Mouse (Mus musculus): ENCODE measurements around the gene Arhgap35. TPM values are rescaled to one million over a fixed set of nuclear protein-coding genes. Genes with fewer than 3 reads are reported as not detected.
"Not testable (repeated sequence)": the region's sequence is repeated elsewhere in the genome, so short reads cannot be mapped to it uniquely, and the experiment has no call there.

Gene Arhgap35
- polyA plus RNA-seq (2014; fragmentation: Nextera tagmentation; extraction: Ambion mirVana) = 9.1 and 11.5 TPM in 2 replicates

GRCm38 (mm10) chr7:16614888-16615715 is at the start of gene Arhgap35:
Arhgap35 (minus strand) TSS chr7:16614993.
- H3K36me3 ChIP-seq (ENCODE audit: control insufficient read depth, insufficient read depth, low read length) = no peaks in the 10 kb centered on the region
- peak within 1 kb of the TSS; percentile 94 for H3K9ac ChIP-seq (ENCODE audit: low read depth, low read length)
- H3K27me3 ChIP-seq (replicated peaks; ENCODE audit: control insufficient read depth, insufficient read depth, low read length) = no peaks in the 10 kb centered on the region
- peak within 1 kb of the TSS; percentile 84 for H3K4me3 ChIP-seq (ENCODE audit: low read depth, low read length)
- WGBS = 0% methylated on average over 78 of the region's 78 CpGs
- ATAC-seq (replicated peaks; ENCODE audit: low FRiP score) (peak; percentile 94), DNase-seq (ENCODE audit: low spot score) (peak; percentile 97)
- peak within 1 kb of the TSS; percentile 98 for H3K27ac ChIP-seq (ENCODE audit: low read depth, low read length)
- peak within 1 kb of the TSS; percentile 73 for H3K4me2 ChIP-seq
- peaks cover 23% of the 10 kb centered on the region for H3K4me1 ChIP-seq (replicated peaks; ENCODE audit: control insufficient read depth, insufficient read depth, low read length)
- no peaks in the 10 kb centered on the region for H3K9me3 ChIP-seq (ENCODE audit: control insufficient read depth, low read length)

- Histone ChIP-seq H3K9ac (ENCODE audit: low read depth, low read length) (no peak overlapping the region), H3K27me3 (replicated peaks; ENCODE audit: control insufficient read depth, insufficient read depth, low read length) (no peaks in the 10 kb centered on the region), H3K4me1 (replicated peaks; ENCODE audit: control insufficient read depth, insufficient read depth, low read length) (no peaks in the 10 kb centered on the region), H3K4me3 (ENCODE audit: low read depth, low read length) (no peak overlapping the region), H3K9me3 (ENCODE audit: control insufficient read depth, low read length) (no peaks in the 10 kb centered on the region), H3K27ac (ENCODE audit: low read depth, low read length) (no peak overlapping the region), H3K36me3 (ENCODE audit: control insufficient read depth, insufficient read depth, low read length) (no peaks in the 10 kb centered on the region), H3K4me2 (no peak overlapping the region)
- DNase-seq (ENCODE audit: low spot score) (no peak), ATAC-seq (replicated peaks; ENCODE audit: low FRiP score) (no peak)
- WGBS = 78% methylated on average over 12 of the region's 12 CpGs
Measured at GRCm38 (mm10) chr7:16644260-16644659, 29.5 kb upstream of the Arhgap35 start.

GRCm38 (mm10) chr7:16643106-16643505 is 28.3 kb upstream of the Arhgap35 start:
- H3K9ac ChIP-seq (ENCODE audit: low read depth, low read length); H3K36me3 ChIP-seq (ENCODE audit: control insufficient read depth, insufficient read depth, low read length); H3K4me2 ChIP-seq; H3K4me1 ChIP-seq (replicated peaks; ENCODE audit: control insufficient read depth, insufficient read depth, low read length); ATAC-seq (replicated peaks; ENCODE audit: low FRiP score); H3K4me3 ChIP-seq (ENCODE audit: low read depth, low read length); H3K27ac ChIP-seq (ENCODE audit: low read depth, low read length); H3K9me3 ChIP-seq (ENCODE audit: control insufficient read depth, low read length); H3K27me3 ChIP-seq (replicated peaks; ENCODE audit: control insufficient read depth, insufficient read depth, low read length); DNase-seq (ENCODE audit: low spot score): not testable (repeated sequence)
- WGBS = 43% methylated on average over 3 of the region's 4 CpGs

GRCm38 (mm10) chr7:16639028-16639427 is 24.2 kb upstream of the Arhgap35 start:
- WGBS = 77% methylated on average over 3 of the region's 3 CpGs
- H3K27ac ChIP-seq (ENCODE audit: low read depth, low read length) = no peak overlapping the region
- H3K9me3 ChIP-seq (ENCODE audit: control insufficient read depth, low read length) = no peaks in the 10 kb centered on the region
- H3K4me1 ChIP-seq (replicated peaks; ENCODE audit: control insufficient read depth, insufficient read depth, low read length) = no peaks in the 10 kb centered on the region
- H3K36me3 ChIP-seq (ENCODE audit: control insufficient read depth, insufficient read depth, low read length) = no peaks in the 10 kb centered on the region
- H3K27me3 ChIP-seq (replicated peaks; ENCODE audit: control insufficient read depth, insufficient read depth, low read length) = no peaks in the 10 kb centered on the region; the same call in 1 of the 2 replicates
- no peak overlapping the region for H3K4me2 ChIP-seq
- ATAC-seq (replicated peaks; ENCODE audit: low FRiP score) (no peak), DNase-seq (ENCODE audit: low spot score) (no peak)
- H3K9ac ChIP-seq (ENCODE audit: low read depth, low read length) = no peak overlapping the region
- H3K4me3 ChIP-seq (ENCODE audit: low read depth, low read length) = no peak overlapping the region

- DNase-seq (ENCODE audit: low spot score) = no peak
- Histone ChIP-seq H3K9ac (ENCODE audit: low read depth, low read length) (no peak overlapping the region), H3K4me2 (no peak overlapping the region), H3K27ac (ENCODE audit: low read depth, low read length) (no peak overlapping the region), H3K4me1 (replicated peaks; ENCODE audit: control insufficient read depth, insufficient read depth, low read length) (no peaks in the 10 kb centered on the region), H3K4me3 (ENCODE audit: low read depth, low read length) (no peak overlapping the region), H3K36me3 (ENCODE audit: control insufficient read depth, insufficient read depth, low read length) (no peaks in the 10 kb centered on the region), H3K9me3 (ENCODE audit: control insufficient read depth, low read length) (no peaks in the 10 kb centered on the region; the same call in 1 of the 2 replicates), H3K27me3 (replicated peaks; ENCODE audit: control insufficient read depth, insufficient read depth, low read length) (no peaks in the 10 kb centered on the region; the same call in 1 of the 2 replicates)
- 58% methylated on average over 3 of the region's 3 CpGs for WGBS
- no peak for ATAC-seq (replicated peaks; ENCODE audit: low FRiP score)
Measured at GRCm38 (mm10) chr7:16635116-16635515, 20.3 kb upstream of the Arhgap35 start.

GRCm38 (mm10) chr7:16633913-16634312 is 19.1 kb upstream of the Arhgap35 start:
- H3K9ac ChIP-seq (ENCODE audit: low read depth, low read length); H3K4me1 ChIP-seq (replicated peaks; ENCODE audit: control insufficient read depth, insufficient read depth, low read length); H3K27ac ChIP-seq (ENCODE audit: low read depth, low read length); H3K36me3 ChIP-seq (ENCODE audit: control insufficient read depth, insufficient read depth, low read length); H3K4me3 ChIP-seq (ENCODE audit: low read depth, low read length); H3K9me3 ChIP-seq (ENCODE audit: control insufficient read depth, low read length); H3K27me3 ChIP-seq (replicated peaks; ENCODE audit: control insufficient read depth, insufficient read depth, low read length); DNase-seq (ENCODE audit: low spot score): not testable (repeated sequence)
- peak; percentile 57; the same call in 1 of the 2 replicates for ATAC-seq (replicated peaks; ENCODE audit: low FRiP score)
- WGBS = 10% methylated on average over 10 of the region's 10 CpGs
- H3K4me2 ChIP-seq = peak overlapping the region; percentile 35; the same call in 1 of the 2 replicates

GRCm38 (mm10) chr7:16631932-16632331 is 17.1 kb upstream of the Arhgap35 start:
- H3K4me2 ChIP-seq = no peak overlapping the region
- H3K9ac ChIP-seq (ENCODE audit: low read depth, low read length) = no peak overlapping the region
- ATAC-seq (replicated peaks; ENCODE audit: low FRiP score) = no peak
- no peaks in the 10 kb centered on the region; the same call in 1 of the 2 replicates for H3K27me3 ChIP-seq (replicated peaks; ENCODE audit: control insufficient read depth, insufficient read depth, low read length)
- H3K36me3 ChIP-seq (ENCODE audit: control insufficient read depth, insufficient read depth, low read length) = no peaks in the 10 kb centered on the region
- H3K4me3 ChIP-seq (ENCODE audit: low read depth, low read length) = no peak overlapping the region
- no peak for DNase-seq (ENCODE audit: low spot score)
- no peak overlapping the region for H3K27ac ChIP-seq (ENCODE audit: low read depth, low read length)
- H3K4me1 ChIP-seq (replicated peaks; ENCODE audit: control insufficient read depth, insufficient read depth, low read length) = no peaks in the 10 kb centered on the region
- no peaks in the 10 kb centered on the region; the same call in 1 of the 2 replicates for H3K9me3 ChIP-seq (ENCODE audit: control insufficient read depth, low read length)
- WGBS = 61% methylated on average over 4 of the region's 4 CpGs

- 72% methylated on average over 4 of the region's 4 CpGs for WGBS
Measured at GRCm38 (mm10) chr7:16631025-16631424, 16.2 kb upstream of the Arhgap35 start.

More at GRCm38 (mm10) chr7:16631025-16631424, 16.2 kb upstream of the Arhgap35 start:
- DNase-seq (ENCODE audit: low spot score) = no peak
- H3K4me1 ChIP-seq (replicated peaks; ENCODE audit: control insufficient read depth, insufficient read depth, low read length) = no peaks in the 10 kb centered on the region
- H3K4me2 ChIP-seq = no peak overlapping the region
- no peaks in the 10 kb centered on the region for H3K36me3 ChIP-seq (ENCODE audit: control insufficient read depth, insufficient read depth, low read length)
- ATAC-seq (replicated peaks; ENCODE audit: low FRiP score) = no peak
- H3K9ac ChIP-seq (ENCODE audit: low read depth, low read length) = no peak overlapping the region
- H3K9me3 ChIP-seq (ENCODE audit: control insufficient read depth, low read length) = no peaks in the 10 kb centered on the region; the same call in 1 of the 2 replicates
- H3K27ac ChIP-seq (ENCODE audit: low read depth, low read length) = no peak overlapping the region
- no peaks in the 10 kb centered on the region; the same call in 1 of the 2 replicates for H3K27me3 ChIP-seq (replicated peaks; ENCODE audit: control insufficient read depth, insufficient read depth, low read length)
- no peak overlapping the region for H3K4me3 ChIP-seq (ENCODE audit: low read depth, low read length)
